22 mouse cellular contexts compared by ENCODE assay signal in genomic region chr5:149100091-149100490, GRCm38 (mm10).
DNase-seq lines count a peak whose midpoint lies in the region; ATAC-seq and TF ChIP-seq lines count a peak whose summit lies in the region.
"Had no signal": no experiment of that assay in that cellular context is flagged by ENCODE, and none has a peak within 500 bp of the region (broad histone marks: within the 10 kb centered on the region; RNA-seq: fewer than 3 reads in every experiment).

No protein-coding gene starts in this region.

- H3K79me2 ChIP-seq in heart, adult 2 months (replicated peaks; ENCODE audit: control insufficient read depth, insufficient read depth, low read length): no peaks in the 10 kb centered on the region

- H3K36me3 ChIP-seq in heart, adult 2 months (ENCODE audit: control insufficient read depth, insufficient read depth, low read length): no peaks in the 10 kb centered on the region
- no peaks in the 10 kb centered on the region for H3K36me3 ChIP-seq in midbrain, embryonic 11.5 days (ENCODE audit: control insufficient read depth, insufficient read depth, low read length)
- no peaks in the 10 kb centered on the region for H3K36me3 ChIP-seq in midbrain, postnatal 0 days (ENCODE audit: insufficient read depth, low read length)
- H3K36me3 ChIP-seq in forebrain, embryonic 13.5 days (ENCODE audit: poor library complexity, severe bottlenecking): no peaks in the 10 kb centered on the region
- H3K36me3 ChIP-seq: G1E had no signal

- H3K4me2 ChIP-seq in midbrain, embryonic 11.5 days: no peak overlapping the region
- no peak overlapping the region for H3K4me2 ChIP-seq in midbrain, postnatal 0 days (ENCODE audit: low read depth, low read length, poor library complexity, severe bottlenecking)
- H3K4me2 ChIP-seq in forebrain, embryonic 13.5 days: no peak overlapping the region

- H3K4me3 ChIP-seq in heart, adult 2 months: no peak overlapping the region
- H3K4me3 ChIP-seq in midbrain, embryonic 11.5 days (ENCODE audit: low read depth, low read length): no peak overlapping the region
- H3K4me3 ChIP-seq in midbrain, postnatal 0 days (ENCODE audit: low read depth, low read length): no peak overlapping the region
- H3K4me3 ChIP-seq in forebrain, embryonic 13.5 days: no peak overlapping the region

- intact Hi-C loops in heart, adult 2 months (cut with DNase I): no loop called here

- TF ChIP-seq EP300 in heart, adult 2 months (IDR thresholded peaks at IDR 0.05; ENCODE audit: insufficient read depth, low read depth, low read length): no peak

- no peak for TF ChIP-seq CTCF in heart, adult 2 months (IDR thresholded peaks at IDR 0.05)
- TF ChIP-seq CTCF in midbrain, postnatal 0 days (IDR thresholded peaks at IDR 0.05): no peak

- 79% methylated on average over 3 of the region's 3 CpGs for WGBS in heart, adult 2 months
- WGBS in midbrain, embryonic 11.5 days: 67% methylated on average over 3 of the region's 3 CpGs
- WGBS in midbrain, postnatal 0 days: 82% methylated on average over 3 of the region's 3 CpGs
- 84% methylated on average over 3 of the region's 3 CpGs for WGBS in forebrain, embryonic 13.5 days

- no peaks in the 10 kb centered on the region for H3K4me1 ChIP-seq in heart, adult 2 months (ENCODE audit: control insufficient read depth, insufficient read depth, low read length)
- no peaks in the 10 kb centered on the region for H3K4me1 ChIP-seq in midbrain, embryonic 11.5 days (ENCODE audit: control insufficient read depth, insufficient read depth, low read length)
- no peaks in the 10 kb centered on the region for H3K4me1 ChIP-seq in midbrain, postnatal 0 days (ENCODE audit: insufficient read depth, low read length)
- no peaks in the 10 kb centered on the region for H3K4me1 ChIP-seq in forebrain, embryonic 13.5 days

- DNase-seq in heart, adult 11 months: peak; percentile 44
- DNase-seq in heart, adult 2 months: no peak
- DNase-seq in midbrain, embryonic 11.5 days (ENCODE audit: low spot score, missing footprints): peak; percentile 51
- DNase-seq in midbrain, postnatal 0 days (ENCODE audit: low spot score): no peak
- DNase-seq in A20 (ENCODE audit: low read depth, low spot score): peak; percentile 73
- DNase-seq: adrenal gland, adult 2 months; adrenal gland, adult 8-10 months; adrenal gland, postnatal 10 days; adrenal gland, postnatal 14 days; adrenal gland, postnatal 25 days; adrenal gland, postnatal 36 days; B cell, adult 2 months; cerebellum, adult 11 months; cerebellum, adult 11-12 months; cerebellum, adult 18-20 months; cerebellum, adult 2 months had no signal

- no peak for ATAC-seq in midbrain, embryonic 11.5 days (ENCODE audit: low FRiP score)
- no peak for ATAC-seq in midbrain, postnatal 0 days (ENCODE audit: low FRiP score)
- no peak for ATAC-seq in forebrain, embryonic 13.5 days
- ATAC-seq: activated CD4-positive, CD25-positive, alpha-beta regulatory T cell, adult 4 months; CD4-positive, CD25-positive, alpha-beta regulatory T cell, adult 4 months; Patski had no signal

- H3K9ac ChIP-seq in heart, adult 2 months (ENCODE audit: low read depth, low read length): no peak overlapping the region
- H3K9ac ChIP-seq in midbrain, embryonic 11.5 days (ENCODE audit: low read length): no peak overlapping the region
- no peak overlapping the region for H3K9ac ChIP-seq in midbrain, postnatal 0 days (replicated peaks; ENCODE audit: low read length, poor library complexity, severe bottlenecking)
- H3K9ac ChIP-seq in forebrain, embryonic 13.5 days: no peak overlapping the region

- TF ChIP-seq POLR2A in heart, adult 2 months (IDR thresholded peaks at IDR 0.05; ENCODE audit: insufficient read depth, low read depth, low read length): no peak

- H3K27me3 ChIP-seq in heart, adult 2 months (ENCODE audit: control insufficient read depth, insufficient read depth, low read length): no peaks in the 10 kb centered on the region
- no peaks in the 10 kb centered on the region for H3K27me3 ChIP-seq in midbrain, embryonic 11.5 days (ENCODE audit: control insufficient read depth, insufficient read depth, low read length)
- H3K27me3 ChIP-seq in midbrain, postnatal 0 days (ENCODE audit: insufficient read depth, low read length): no peaks in the 10 kb centered on the region
- H3K27me3 ChIP-seq in forebrain, embryonic 13.5 days: no peaks in the 10 kb centered on the region
- H3K27me3 ChIP-seq: CH12.LX, Patski had no signal

- H3K9me3 ChIP-seq in midbrain, embryonic 11.5 days (ENCODE audit: control insufficient read depth, low read length): no peaks in the 10 kb centered on the region
- H3K9me3 ChIP-seq in midbrain, postnatal 0 days (ENCODE audit: low read length): no peaks in the 10 kb centered on the region
- no peaks in the 10 kb centered on the region for H3K9me3 ChIP-seq in forebrain, embryonic 13.5 days (replicated peaks)

- no peak overlapping the region for H3K27ac ChIP-seq in heart, adult 2 months
- no peak overlapping the region for H3K27ac ChIP-seq in midbrain, embryonic 11.5 days (ENCODE audit: low read depth, low read length)
- no peak overlapping the region for H3K27ac ChIP-seq in midbrain, postnatal 0 days (ENCODE audit: low read depth, low read length)
- H3K27ac ChIP-seq in forebrain, embryonic 13.5 days: no peak overlapping the region

Comparison
In these comparisons a context has a peak if more than half of its experiments do, and no peak if none do; other contexts are left out.
1. DNase-seq: peak in heart, adult 11 months (single experiment), midbrain, embryonic 11.5 days (single experiment) and A20 (single experiment); none in heart, adult 2 months (0 of 2) and midbrain, postnatal 0 days (single experiment).